Mouse (Mus musculus): ENCODE results near the gene Agap3.

Agap3 gene

DNA sequence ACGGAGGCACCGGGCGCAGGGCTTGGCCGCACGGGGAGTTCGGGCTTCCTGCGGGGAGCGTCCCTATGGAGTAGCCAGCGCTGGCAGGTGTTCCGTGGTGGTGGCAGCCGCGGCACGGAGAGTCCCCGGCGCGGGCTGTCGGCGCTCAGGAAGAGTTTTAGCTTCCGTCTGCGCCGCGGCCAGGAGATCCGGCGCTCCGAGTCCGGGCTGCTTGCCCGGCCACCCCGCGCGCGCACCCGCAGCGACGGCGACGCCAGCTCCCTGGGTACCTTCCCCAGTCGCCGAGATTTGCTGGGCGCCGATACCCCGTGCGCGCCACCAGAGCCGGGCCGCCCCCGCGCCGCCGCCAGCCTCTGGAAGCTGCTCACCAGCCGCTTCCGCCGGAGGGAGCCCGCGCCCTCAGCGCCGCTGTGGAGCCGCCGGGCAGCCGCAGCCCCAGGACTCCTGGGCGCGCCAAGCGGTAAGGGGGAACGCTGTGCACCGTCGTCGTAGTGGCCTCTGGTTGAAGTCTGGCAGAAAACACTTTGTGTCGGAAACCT is 22.8 kb downstream of the Agap3 start:
- peak; percentile 42 for DNase-seq (ENCODE audit: low spot score)

DNA sequence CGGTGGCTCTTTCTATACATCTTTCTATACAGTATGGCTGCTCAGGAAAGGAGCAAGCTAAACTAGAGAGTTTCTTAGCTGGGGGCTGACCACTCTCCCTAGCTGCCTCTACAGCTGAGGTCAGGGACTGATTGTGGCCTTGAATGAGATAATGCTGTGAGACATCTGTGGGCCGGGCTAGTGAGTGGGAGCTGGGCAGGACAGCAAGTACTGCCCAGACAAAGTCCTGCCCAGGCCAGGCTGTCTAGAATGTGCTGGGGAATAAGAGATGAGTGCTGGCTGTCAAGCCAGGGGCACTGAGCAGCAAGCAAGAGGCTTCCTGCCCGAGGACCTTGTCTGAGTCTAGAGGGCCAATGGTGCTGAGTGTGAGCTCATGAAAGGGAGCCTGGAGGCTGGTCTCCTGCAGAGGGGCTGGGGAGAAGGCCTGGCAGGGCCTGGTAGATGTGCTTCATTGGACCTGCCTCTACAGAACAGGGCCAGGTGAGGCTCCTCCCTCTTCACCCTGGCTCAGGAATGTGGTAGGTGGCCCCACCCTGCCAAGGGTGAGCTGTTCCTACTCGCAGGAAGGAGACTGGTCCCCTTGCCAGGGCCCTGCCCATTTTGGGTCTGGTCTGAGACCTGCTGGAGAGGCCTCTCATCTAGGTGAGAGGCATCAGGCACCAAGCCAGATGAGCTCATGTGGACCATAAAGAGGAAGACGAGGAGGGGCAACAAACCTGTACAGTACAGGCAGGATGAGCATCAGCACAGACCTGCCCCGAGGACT is 23.7 kb downstream of the Agap3 start:
- peak; percentile 80 for DNase-seq (ENCODE audit: low spot score)

DNA sequence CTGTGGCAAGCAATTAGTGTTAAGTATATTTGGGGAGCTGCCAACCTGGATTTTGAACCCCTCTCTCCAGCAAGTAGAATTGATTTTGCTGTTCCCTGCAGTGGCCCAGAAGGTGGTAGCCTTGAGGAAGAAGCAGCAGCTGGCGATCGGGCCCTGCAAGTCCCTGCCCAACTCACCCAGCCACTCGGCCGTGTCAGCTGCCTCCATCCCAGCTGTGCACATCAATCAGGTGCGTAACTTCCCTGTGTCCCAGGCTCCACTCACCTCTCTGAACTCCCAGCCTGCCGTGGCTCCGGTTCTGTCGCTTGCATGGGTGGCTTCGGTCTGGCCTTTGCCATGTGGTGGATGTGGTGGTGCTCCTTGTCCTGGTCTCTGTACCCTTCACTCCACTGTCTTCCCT is 25.9 kb downstream of the Agap3 start:
- DNase-seq (ENCODE audit: low spot score), result no peak

DNA sequence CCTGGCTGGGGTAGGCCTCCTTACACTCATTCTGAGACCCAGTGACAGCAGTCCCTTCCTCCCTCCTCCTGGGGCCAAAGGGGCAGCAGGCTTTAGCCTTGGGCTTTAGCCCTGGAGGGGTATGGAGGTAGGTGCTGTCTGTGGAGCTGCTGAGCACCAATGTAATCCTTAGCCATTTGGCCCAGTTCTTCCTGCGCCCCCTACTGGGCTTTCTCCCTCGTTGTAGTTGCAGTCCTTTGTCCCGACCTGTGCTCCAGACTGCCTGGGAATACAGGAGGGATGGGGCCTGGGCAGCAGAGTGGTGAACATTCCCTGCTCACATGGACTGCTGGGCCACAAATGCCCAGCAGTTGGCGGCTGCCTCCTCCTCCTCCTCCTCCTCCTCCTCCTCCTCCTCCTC is 29.7 kb downstream of the Agap3 start:
- no peak for DNase-seq (ENCODE audit: low spot score)

DNA sequence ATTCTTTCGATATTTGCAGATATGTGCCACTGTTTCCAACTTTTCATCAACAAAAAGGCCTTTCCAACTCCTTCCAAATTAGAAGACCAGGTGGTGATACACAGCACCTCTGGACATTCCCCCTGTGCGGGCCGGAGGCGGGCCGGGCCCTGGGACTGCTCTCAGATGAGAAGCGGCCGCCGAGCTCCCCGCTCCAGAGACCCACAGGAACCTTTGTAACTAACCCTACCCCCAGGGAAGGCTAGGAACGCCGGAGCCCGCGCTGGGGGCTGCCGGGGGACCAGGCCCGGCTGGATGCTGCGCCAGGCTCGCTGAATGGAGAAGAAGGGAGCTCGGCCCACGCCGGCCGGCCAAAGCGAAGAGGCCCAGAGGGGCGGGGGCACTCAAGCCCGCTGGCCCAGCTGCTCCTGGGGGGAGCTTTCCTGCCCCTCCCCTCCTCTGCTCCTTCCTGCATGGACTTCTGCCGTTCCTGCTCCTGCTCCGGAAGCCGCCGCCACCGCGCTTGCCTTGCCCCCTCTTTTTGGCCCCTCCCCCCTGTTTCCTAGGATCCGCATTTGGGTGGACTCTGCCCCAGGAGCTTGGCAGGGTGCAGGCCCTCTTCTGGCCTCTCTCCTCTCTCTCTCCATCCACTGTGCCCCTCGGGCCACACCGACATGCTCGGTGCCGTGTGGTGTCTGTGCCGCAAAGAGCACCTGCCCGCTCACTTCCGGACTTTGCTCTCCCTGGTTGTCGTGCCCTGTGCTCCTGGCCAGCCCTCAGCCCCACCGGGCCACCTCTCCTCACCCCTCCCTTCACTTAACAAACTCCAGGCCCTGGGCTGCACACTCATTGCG is 30.5 kb downstream of the Agap3 start:
- no peak for DNase-seq (ENCODE audit: low spot score)

DNA sequence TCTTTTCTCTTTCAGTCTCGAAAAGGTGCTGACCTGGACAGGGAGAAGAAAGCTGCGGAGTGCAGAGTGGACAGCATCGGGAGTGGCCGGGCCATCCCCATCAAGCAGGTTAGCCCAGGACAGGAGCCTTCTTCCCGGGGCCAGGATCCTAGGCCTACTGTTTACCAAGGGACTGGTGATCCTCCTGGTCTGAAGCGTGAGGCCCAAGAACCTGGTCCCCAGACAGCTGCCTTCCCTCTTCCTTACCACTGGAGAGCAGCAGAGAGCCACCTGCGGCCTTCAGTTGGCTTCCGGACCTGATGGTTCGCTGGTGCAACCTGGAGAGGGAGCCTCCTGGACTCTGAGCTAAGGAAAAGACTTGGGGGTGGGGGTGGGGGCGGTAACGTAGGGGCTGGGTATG is 31.3 kb downstream of the Agap3 start:
- DNase-seq (ENCODE audit: low spot score), result peak; percentile 49

DNA sequence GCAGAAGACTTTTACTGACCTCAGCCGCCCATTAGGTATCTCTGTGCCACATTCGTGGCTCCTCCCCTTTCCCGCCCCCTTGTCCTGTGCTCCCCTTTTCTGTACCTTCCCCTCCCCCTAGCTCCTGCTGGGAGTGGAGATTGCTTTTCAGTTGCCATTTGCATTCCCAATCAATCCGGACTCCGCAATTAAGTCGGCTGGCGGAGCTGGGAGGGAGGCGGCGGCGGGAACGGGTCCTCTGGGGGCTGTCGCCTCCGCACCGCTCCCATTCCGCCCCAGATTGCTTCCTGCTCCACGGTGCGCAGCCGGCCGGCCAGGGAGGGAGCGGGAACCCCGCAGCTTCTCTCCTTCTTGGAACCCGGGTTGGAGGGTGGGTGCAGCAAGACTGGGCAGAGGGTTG is 33.0 kb downstream of the Agap3 start:
- no peak for DNase-seq (ENCODE audit: low spot score)

DNA sequence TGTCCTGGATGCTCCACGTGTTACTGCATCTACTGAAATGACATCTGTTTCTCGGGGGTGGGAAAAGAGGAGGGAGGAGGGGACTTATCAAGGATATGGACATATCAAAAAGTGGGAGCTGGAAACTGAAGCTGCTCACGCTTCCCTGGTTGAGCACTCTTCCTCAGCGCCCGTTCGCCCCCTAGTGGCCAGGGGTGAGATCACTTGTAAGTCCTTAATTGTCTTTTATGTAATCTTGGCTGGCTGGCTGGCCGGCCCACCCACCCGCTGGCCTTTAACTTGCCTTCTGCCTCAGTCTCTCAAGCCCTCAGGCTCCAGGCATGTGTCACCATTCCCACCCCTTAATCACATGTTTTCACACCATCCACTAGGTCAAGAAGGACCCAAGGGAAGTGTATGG is 34.1 kb downstream of the Agap3 start:
- DNase-seq (ENCODE audit: low spot score), result peak; percentile 65

DNA sequence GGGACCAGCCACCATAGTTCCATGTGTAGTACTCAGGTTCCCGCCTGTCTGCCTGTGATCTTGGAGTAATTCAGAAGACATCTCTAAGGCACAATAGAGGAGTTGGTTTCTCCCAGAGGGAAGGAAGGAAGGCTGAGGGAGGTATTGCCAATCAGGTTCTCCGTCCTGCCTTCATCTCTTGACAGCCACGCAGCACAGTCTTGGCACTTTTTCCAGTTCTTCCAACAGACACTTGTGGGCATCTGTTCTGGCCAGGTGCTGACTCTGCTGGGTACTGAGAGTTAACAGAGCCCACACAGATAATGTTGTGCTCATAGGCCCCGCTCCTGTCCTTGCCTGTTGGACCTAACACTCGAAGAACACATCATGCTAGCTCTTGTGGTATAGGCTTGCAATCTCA is 34.8 kb downstream of the Agap3 start:
- DNase-seq (ENCODE audit: low spot score), result no peak

DNA sequence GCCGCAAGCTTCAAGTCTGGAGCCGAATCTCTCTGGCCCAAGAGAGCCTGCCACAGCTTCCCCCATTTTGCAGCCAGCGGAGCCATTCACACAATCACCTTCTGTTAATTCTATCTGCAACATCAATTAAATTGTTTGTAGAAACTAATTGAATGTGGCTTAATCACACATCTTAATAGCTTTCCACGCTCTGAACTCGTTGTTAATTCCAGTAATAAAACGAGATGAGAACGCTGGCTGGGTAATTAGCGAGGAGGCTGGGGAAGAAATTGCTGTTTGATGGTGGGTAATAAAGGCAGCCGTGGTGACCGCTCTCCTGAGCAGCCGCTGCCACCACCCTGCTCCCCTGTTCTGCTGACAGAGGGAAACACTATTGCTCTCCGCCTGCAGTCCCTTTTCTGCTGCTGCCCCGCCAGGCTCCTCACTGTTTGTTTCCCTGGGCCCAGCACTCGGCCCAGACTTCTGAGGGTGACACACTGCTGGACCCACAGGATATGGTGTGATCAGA is 38.5 kb downstream of the Agap3 start:
- no peak for DNase-seq (ENCODE audit: low spot score)

DNA sequence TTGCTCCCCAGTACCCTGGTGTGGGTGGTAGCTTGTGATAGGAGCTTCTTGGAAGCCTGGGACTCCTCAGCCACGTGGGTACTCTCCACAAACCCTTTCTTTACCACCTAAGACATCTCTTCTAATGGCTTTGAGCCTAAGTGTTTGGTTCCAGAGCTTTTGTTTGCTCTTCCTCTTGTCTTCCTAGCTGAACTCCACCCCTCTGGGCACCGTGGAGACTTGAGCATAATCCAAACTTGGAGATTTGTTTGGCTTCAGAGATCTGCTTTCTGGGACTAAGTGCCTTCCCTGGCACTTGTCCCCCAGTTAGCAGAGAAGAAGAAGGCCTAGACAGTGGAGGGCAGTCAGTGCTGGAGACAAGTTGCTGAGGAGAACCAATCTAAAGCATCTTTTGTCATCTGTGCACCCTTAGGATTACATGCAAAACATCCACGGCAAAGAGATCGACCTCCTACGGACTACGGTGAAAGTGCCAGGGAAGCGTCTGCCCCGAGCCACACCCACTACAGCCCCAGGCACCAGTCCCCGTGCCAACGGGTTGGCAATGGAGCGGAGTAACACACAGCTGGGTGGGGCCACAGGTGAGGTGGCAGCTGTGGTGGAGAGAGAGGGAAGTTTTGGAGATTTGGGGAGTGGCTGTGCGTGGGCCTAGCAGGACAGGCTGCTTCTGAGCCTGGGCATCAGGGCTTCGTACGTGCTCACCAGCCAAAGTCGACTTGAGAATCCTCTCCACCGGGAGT is 40.7 kb downstream of the Agap3 start:
- no peak for DNase-seq (ENCODE audit: low spot score)

DNA sequence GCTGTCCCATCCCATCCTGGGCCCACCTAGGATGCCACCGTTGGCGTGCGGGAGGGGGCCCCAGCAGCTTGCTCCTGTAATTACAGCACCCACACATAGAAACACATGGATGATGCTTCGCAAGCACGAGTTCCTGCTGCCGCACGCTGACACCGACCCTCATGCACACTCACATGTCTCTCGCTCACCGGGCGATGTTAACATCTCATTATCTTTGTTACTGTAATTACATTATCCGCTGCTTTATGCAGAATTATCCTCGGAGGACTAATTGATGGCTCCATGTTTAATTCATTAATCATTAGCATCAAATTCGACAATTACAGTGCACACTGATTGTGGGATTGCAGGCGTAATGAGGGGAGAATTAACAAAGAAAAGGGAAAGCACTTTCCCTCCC is 43.0 kb downstream of the Agap3 start:
- no peak for DNase-seq (ENCODE audit: low spot score)

DNA sequence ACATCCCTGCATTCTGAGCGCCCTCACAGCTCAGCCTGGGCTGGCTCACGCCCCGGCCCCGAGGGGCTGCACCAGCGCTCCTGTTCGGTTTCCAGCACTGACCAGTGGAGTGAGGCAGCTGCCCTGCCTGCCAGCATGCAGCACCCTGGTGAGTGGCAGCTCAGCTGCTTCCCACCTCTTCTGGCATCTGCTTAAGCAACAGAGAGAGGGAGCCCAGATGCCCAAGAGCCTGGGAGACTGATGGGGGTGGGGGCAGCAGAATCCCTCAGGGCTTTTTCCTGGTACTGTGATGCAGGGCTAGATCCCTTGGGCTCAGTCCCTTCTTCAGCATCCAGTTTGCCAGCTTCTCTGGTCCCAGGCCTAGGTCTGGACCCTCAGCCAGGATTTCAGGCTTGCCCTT is 44.8 kb downstream of the Agap3 start:
- DNase-seq (ENCODE audit: low spot score), result no peak

DNA sequence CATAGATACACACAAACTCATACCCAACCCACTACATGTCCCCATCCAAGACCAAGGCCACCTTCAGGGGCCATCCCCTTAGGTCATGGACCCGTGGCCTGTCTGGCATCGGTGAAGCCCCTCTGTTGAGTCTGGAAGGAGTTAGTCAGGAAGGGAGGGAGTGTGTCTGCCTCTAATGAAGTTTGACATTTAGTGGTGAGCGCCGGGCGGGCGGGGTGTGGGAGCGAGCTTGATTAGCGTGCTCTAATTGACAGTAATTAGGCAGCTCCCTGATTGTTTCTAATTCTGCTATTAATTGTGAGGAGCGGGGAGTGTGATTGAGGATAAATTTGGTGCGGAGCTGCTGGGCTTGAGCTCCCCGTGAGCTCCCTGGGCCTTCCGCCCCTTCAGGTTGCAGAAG is 45.5 kb downstream of the Agap3 start:
- no peak for DNase-seq (ENCODE audit: low spot score)

DNA sequence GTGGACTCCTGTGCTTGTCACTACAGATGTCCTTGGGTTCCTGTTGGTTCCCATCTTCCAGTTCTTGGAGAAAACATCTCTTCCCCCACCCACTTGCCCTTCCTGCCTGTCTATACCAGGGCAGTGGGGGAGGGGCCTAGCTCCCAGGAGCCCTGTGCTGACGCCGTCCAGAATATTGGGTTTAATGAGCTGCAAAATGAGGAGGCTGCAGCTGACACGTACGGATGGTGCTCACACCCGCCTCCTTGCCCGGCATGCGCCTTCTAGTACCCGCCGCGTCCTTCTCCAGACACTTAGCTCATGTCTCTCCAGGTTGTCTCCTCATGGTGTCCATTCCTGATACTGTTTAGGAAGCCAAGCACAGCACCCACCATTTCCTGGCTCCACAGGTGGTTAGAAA is 47.1 kb downstream of the Agap3 start:
- no peak for DNase-seq (ENCODE audit: low spot score)

DNA sequence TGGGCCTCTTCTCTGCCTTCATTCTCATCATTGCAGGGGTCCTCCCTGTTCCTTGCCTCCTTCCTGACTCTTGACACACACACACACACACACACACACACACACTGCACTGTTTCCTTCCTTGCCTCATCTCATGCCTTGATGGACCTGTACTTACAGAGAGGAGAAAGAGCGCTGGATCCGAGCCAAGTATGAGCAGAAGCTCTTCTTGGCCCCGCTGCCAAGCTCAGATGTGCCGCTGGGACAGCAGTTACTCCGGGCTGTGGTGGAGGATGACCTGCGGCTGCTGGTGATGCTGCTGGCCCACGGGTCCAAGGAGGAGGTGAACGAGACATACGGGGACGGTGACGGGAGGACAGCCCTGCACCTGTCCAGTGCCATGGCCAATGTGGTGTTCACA is 48.9 kb downstream of the Agap3 start:
- DNase-seq (ENCODE audit: low spot score), result no peak

DNA sequence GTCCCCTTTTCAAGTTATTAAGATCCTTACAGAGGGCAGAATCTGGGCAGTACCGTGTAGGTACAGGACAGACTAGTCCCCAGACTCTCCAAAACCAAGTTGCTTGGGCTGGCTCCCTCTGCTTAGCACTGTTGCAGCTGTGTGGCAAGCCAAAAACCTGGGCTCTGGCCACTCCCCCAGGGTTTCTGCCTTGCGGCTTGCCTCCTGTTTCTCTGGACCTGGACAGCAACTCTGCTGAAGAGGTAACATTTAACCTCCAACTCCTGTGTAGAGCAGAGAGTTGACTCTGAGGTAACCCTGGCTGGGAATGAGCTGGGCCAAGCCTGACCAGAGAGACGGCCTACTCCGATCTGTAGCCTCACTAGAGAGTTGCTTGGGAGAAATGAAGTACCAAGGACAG is 50.8 kb downstream of the Agap3 start:
- no peak for DNase-seq (ENCODE audit: low spot score)

DNA sequence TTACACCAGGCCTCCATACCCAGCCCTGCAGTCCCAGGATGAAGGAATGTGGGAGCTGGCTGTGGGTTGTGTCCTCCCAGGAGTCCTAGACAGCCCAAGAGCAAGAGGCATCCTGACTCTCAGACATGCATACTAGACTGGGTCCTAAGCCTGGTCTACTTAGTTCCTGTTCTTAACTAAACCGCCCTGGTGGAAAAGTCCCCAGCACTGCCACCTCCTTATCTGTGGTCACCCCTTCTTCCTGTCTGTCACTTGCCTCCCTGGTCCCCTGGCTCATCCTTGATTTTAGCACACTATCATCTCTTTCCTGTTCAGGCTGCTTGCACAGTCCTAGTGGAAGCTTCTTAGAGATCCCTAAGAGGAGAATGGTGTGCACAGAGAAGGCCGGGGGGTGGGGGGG is 53.5 kb downstream of the Agap3 start:
- DNase-seq (ENCODE audit: low spot score), result no peak

DNA sequence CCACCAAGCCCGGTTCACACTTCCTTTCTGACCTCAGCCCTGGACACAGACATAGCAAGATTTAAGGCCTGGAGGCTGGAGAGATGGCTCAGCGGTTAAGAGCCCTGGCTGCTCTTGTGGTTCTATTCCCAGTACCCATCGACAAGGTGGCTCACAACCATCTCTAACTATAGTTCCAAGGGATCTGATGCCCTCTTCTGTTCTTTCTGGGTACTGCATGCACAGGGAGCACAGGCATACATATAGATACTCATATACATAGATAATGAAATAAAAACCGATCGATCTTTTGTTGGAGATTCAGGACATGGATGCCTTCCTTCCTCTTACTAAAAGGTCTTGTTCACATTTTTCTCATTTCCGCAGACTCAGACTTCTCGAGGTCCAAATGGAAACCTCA is 56.4 kb downstream of the Agap3 start:
- no peak for DNase-seq (ENCODE audit: low spot score)

DNA sequence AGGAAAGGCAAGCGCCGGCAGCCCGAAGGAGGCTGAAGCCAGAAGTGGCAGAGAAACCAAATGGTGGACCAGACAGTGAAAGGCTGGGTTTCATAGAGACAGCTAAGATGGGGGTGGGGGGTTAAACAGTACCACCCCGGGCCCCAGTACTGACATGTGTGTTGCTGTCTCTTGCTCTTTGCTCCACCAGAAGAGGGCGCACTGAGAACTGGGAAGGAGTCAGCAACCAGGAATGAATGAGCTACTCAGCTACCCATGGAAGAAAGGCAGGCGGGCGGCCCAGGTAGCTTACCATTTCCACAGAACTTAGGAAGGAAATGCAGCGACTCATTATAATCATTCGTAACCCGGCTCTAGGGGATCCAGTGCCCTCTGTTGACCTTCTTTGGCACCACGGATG is 58.7 kb downstream of the Agap3 start:
- DNase-seq (ENCODE audit: low spot score), result no peak

DNA sequence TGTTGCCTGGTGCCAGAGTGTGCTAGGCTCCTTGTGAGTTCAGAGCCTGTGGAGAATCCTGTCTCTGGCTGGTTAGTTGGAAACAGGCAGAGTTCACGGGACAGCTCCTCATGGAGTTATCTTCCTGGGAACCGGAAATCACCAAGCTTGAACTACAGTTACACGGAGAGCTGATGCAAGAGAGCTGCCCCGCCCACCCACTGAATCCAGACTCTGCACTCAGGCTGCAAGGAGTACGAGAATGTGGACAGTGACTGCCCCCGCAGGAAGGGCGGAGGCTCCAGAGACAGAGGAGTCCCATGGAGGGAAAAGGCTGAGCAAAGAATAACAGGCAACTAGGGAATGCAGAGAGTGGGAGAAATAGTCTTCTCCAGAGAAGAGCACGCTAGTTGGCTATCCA is 60.3 kb downstream of the Agap3 start:
- DNase-seq (ENCODE audit: low spot score), result peak; percentile 31

DNA sequence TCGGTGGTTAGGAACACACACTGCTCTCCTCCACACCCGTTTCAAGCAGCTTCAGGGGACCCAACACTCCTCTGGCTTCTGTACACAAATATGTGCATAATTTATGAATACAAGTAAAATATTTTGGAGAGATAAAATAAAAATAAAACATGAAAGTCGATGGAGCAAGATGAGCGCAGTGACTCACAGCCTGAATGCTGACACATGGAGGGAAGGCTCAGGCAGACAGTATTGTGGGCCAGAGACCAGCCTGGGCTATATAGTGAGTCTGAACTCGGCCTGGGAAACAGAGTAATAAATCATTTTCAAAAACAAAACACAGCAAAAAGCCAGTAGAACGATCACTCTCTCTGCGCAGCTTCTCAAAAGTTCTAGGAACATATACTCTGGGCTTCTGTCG is 69.4 kb downstream of the Agap3 start:
- peak; percentile 25 for DNase-seq (ENCODE audit: low spot score)

Measured in ovary, adult 18-20 months (tissue).